ENCODE assay signal across 18 mouse cellular contexts in genomic region chr4:59254397-59254796, GRCm38 (mm10).
A peak's percentile ranks its signal among the peaks of the same experiment; 100 is the strongest.
DNase-seq lines count a peak whose midpoint lies in the region; ATAC-seq and TF ChIP-seq lines count a peak whose summit lies in the region.
"Had no signal": no experiment of that assay in that cellular context is flagged by ENCODE, and none has a peak within 500 bp of the region (broad histone marks: within the 10 kb centered on the region; RNA-seq: fewer than 3 reads in every experiment).

No protein-coding gene starts in this region.

- no peak overlapping the region for H3K9ac ChIP-seq in midbrain, embryonic 11.5 days (ENCODE audit: low read length)
- H3K9ac ChIP-seq: embryonic facial prominence, embryonic 12.5 days; heart, embryonic 15.5 days; hindbrain, embryonic 12.5 days had no signal

- no peak overlapping the region for H3K4me2 ChIP-seq in midbrain, embryonic 11.5 days
- H3K4me2 ChIP-seq: embryonic facial prominence, embryonic 12.5 days; heart, embryonic 15.5 days; hindbrain, embryonic 12.5 days had no signal

- H3K27me3 ChIP-seq in midbrain, embryonic 11.5 days (ENCODE audit: control insufficient read depth, insufficient read depth, low read length), result peaks cover 2% of the 10 kb centered on the region; the same call in 1 of the 2 replicates
- H3K27me3 ChIP-seq: embryonic facial prominence, embryonic 12.5 days; heart, embryonic 15.5 days; hindbrain, embryonic 12.5 days had no signal

- no peak overlapping the region for H3K4me3 ChIP-seq in layer of hippocampus, adult 2 months
- no peak overlapping the region for H3K4me3 ChIP-seq in midbrain, embryonic 11.5 days (ENCODE audit: low read depth, low read length)
- H3K4me3 ChIP-seq: embryonic facial prominence, embryonic 12.5 days; forebrain, embryonic 10.5 days; heart, embryonic 15.5 days; hindbrain, embryonic 12.5 days; midbrain, embryonic 10.5 days had no signal

- no peak overlapping the region for H3K27ac ChIP-seq in layer of hippocampus, adult 2 months
- no peak overlapping the region for H3K27ac ChIP-seq in midbrain, embryonic 11.5 days (ENCODE audit: low read depth, low read length)
- H3K27ac ChIP-seq: embryonic facial prominence, embryonic 12.5 days; forebrain, embryonic 10.5 days; heart, embryonic 15.5 days; hindbrain, embryonic 12.5 days; midbrain, embryonic 10.5 days had no signal

- H3K4me1 ChIP-seq in midbrain, embryonic 11.5 days (ENCODE audit: control insufficient read depth, insufficient read depth, low read length), result no peaks in the 10 kb centered on the region
- H3K4me1 ChIP-seq: embryonic facial prominence, embryonic 12.5 days; heart, embryonic 15.5 days; hindbrain, embryonic 12.5 days; midbrain, embryonic 10.5 days had no signal

- peak; percentile 27 for DNase-seq in layer of hippocampus, adult 9-11 months
- no peak for DNase-seq in layer of hippocampus, adult 2 months (ENCODE audit: low spot score in 2 of 2)
- DNase-seq in CD4-positive helper T cell, adult 2 months (ENCODE audit: low read depth, low spot score), result peak; percentile 80
- no peak for DNase-seq in midbrain, embryonic 11.5 days (ENCODE audit: low spot score, missing footprints)
- DNase-seq in retina, embryonic 14.5 days (ENCODE audit: low spot score), result no peak
- DNase-seq: cerebellum, postnatal 14 days; kidney, adult 2 months; lung, adult 2 months; right cerebral cortex, postnatal 4 days; thymus, postnatal 36 days had no signal

- no peak for TF ChIP-seq CTCF in layer of hippocampus, adult 2 months (conservative IDR thresholded peaks at IDR 0.05)

- 90% methylated on average over 6 of the region's 6 CpGs for WGBS in midbrain, embryonic 11.5 days

- H3K9me3 ChIP-seq in midbrain, embryonic 11.5 days (ENCODE audit: control insufficient read depth, low read length), result no peaks in the 10 kb centered on the region
- H3K9me3 ChIP-seq: embryonic facial prominence, embryonic 12.5 days; forebrain, embryonic 10.5 days; heart, embryonic 15.5 days; hindbrain, embryonic 12.5 days; midbrain, embryonic 10.5 days had no signal

- no peaks in the 10 kb centered on the region for H3K36me3 ChIP-seq in midbrain, embryonic 11.5 days (ENCODE audit: control insufficient read depth, insufficient read depth, low read length)
- H3K36me3 ChIP-seq: embryonic facial prominence, embryonic 12.5 days; forebrain, embryonic 10.5 days; heart, embryonic 15.5 days; hindbrain, embryonic 12.5 days; midbrain, embryonic 10.5 days had no signal

- ATAC-seq in common myeloid progenitor, adult 5-6 weeks (replicated peaks; ENCODE audit: low read depth, poor library complexity, severe bottlenecking), result peak; percentile 73
- peak; percentile 91 for ATAC-seq in monocyte, adult 5-6 weeks (replicated peaks; ENCODE audit: insufficient number of reproducible peaks, low FRiP score, low TSS enrichment, poor library complexity, severe bottlenecking)
- ATAC-seq in frontal cortex, adult (ENCODE audit: low TSS enrichment), result no peak
- no peak for ATAC-seq in midbrain, embryonic 11.5 days (ENCODE audit: low FRiP score)

Comparison
In these comparisons a context has a peak if more than half of its experiments do, and no peak if none do; other contexts are left out.
1. DNase-seq: peak in layer of hippocampus, adult 9-11 months (single experiment) and CD4-positive helper T cell, adult 2 months (single experiment); none in layer of hippocampus, adult 2 months (0 of 2), midbrain, embryonic 11.5 days (single experiment) and retina, embryonic 14.5 days (single experiment).
2. ATAC-seq: peak in common myeloid progenitor, adult 5-6 weeks (single experiment) and monocyte, adult 5-6 weeks (single experiment); none in frontal cortex, adult (single experiment) and midbrain, embryonic 11.5 days (single experiment).